Mouse (Mus musculus): ENCODE data around the gene Glrx5. TPM values are rescaled to one million over a fixed set of nuclear protein-coding genes. Genes with fewer than 3 reads are reported as not detected.

The Glrx5 gene
- polyA plus RNA-seq, 1 experiment from 2014 or later, result 169 TPM

- Histone ChIP-seq H3K9me3 (no peaks in the 10 kb centered on the region), H3K4me3 (no peak overlapping the region), H3K4me1 (replicated peaks) (peaks cover 19% of the 10 kb centered on the region), H3K4me2 (peak overlapping the region; percentile 29), H3K9ac (no peak overlapping the region), H3K36me3 (no peaks in the 10 kb centered on the region), H3K27me3 (no peaks in the 10 kb centered on the region), H3K27ac (replicated peaks) (peak overlapping the region; percentile 80)
- peak; percentile 55 for ATAC-seq (ENCODE audit: low FRiP score, low read depth)
- WGBS, result 38% methylated on average over 28 of the region's 28 CpGs
Measured at GRCm38 (mm10) chr12:105063201-105064134, 31.0 kb downstream of the Glrx5 start.

GRCm38 (mm10) chr12:105064168-105064567 is 31.7 kb downstream of the Glrx5 start:
- 81% methylated on average over 4 of the region's 4 CpGs for WGBS

GRCm38 (mm10) chr12:105065119-105065518 is 32.6 kb downstream of the Glrx5 start:
- ATAC-seq (ENCODE audit: low FRiP score, low read depth), result no peak
- WGBS, result 86% methylated on average over 7 of the region's 7 CpGs
- no peaks in the 10 kb centered on the region for H3K36me3 ChIP-seq

More at GRCm38 (mm10) chr12:105064168-105064567, 31.7 kb downstream of the Glrx5 start:
- ATAC-seq (ENCODE audit: low FRiP score, low read depth), result no peak
- no peaks in the 10 kb centered on the region for H3K9me3 ChIP-seq
- H3K4me2 ChIP-seq, result no peak overlapping the region
- no peak overlapping the region for H3K4me3 ChIP-seq
- H3K27ac ChIP-seq (replicated peaks), result peak overlapping the region; percentile 80
- no peaks in the 10 kb centered on the region for H3K36me3 ChIP-seq
- H3K4me1 ChIP-seq (replicated peaks), result peaks cover 19% of the 10 kb centered on the region
- H3K27me3 ChIP-seq, result no peaks in the 10 kb centered on the region
- H3K9ac ChIP-seq, result no peak overlapping the region

GRCm38 (mm10) chr12:105066523-105066922 is 34.0 kb downstream of the Glrx5 start:
- H3K4me3 ChIP-seq, result no peak overlapping the region
- no peak overlapping the region for H3K4me2 ChIP-seq
- no peaks in the 10 kb centered on the region for H3K27me3 ChIP-seq
- no peak overlapping the region for H3K9ac ChIP-seq
- ATAC-seq (ENCODE audit: low FRiP score, low read depth), result no peak
- H3K9me3 ChIP-seq, result no peaks in the 10 kb centered on the region
- no peak overlapping the region for H3K27ac ChIP-seq (replicated peaks)
- H3K36me3 ChIP-seq, result no peaks in the 10 kb centered on the region
- WGBS, result 53% methylated on average over 10 of the region's 10 CpGs
- peaks cover 19% of the 10 kb centered on the region for H3K4me1 ChIP-seq (replicated peaks)

More at GRCm38 (mm10) chr12:105065119-105065518, 32.6 kb downstream of the Glrx5 start:
- no peak overlapping the region for H3K4me2 ChIP-seq
- H3K4me3 ChIP-seq, result no peak overlapping the region
- no peaks in the 10 kb centered on the region for H3K9me3 ChIP-seq
- H3K27me3 ChIP-seq, result no peaks in the 10 kb centered on the region
- no peak overlapping the region for H3K27ac ChIP-seq (replicated peaks)
- no peak overlapping the region for H3K9ac ChIP-seq
- H3K4me1 ChIP-seq (replicated peaks), result peaks cover 19% of the 10 kb centered on the region

- H3K4me1 ChIP-seq (replicated peaks), result peaks cover 12% of the 10 kb centered on the region
- ATAC-seq (ENCODE audit: low FRiP score, low read depth), result no peak
- no peak overlapping the region for H3K27ac ChIP-seq (replicated peaks)
- H3K27me3 ChIP-seq, result no peaks in the 10 kb centered on the region
- no peak overlapping the region for H3K4me2 ChIP-seq
- no peaks in the 10 kb centered on the region for H3K9me3 ChIP-seq
- no peak overlapping the region for H3K4me3 ChIP-seq
- WGBS, result 86% methylated on average over 5 of the region's 5 CpGs
- no peaks in the 10 kb centered on the region for H3K36me3 ChIP-seq
- H3K9ac ChIP-seq, result no peak overlapping the region
Measured at GRCm38 (mm10) chr12:105068911-105069310, 36.4 kb downstream of the Glrx5 start.

- Histone ChIP-seq H3K4me2 (no peak overlapping the region), H3K9me3 (no peaks in the 10 kb centered on the region), H3K36me3 (no peaks in the 10 kb centered on the region), H3K9ac (no peak overlapping the region), H3K4me3 (no peak overlapping the region), H3K4me1 (replicated peaks) (peaks cover 12% of the 10 kb centered on the region), H3K27ac (replicated peaks) (no peak overlapping the region), H3K27me3 (no peaks in the 10 kb centered on the region)
- 0 out of 2 replicates have a peak, but pooled peaks have one; percentile 49 for ATAC-seq (ENCODE audit: low FRiP score, low read depth)
- WGBS, result 36% methylated on average over 9 of the region's 9 CpGs
Measured at GRCm38 (mm10) chr12:105073708-105074107, 41.2 kb downstream of the Glrx5 start.

GRCm38 (mm10) chr12:105075496-105075895 is 43.0 kb downstream of the Glrx5 start:
- Histone ChIP-seq H3K4me1 (replicated peaks) (peaks cover 12% of the 10 kb centered on the region), H3K4me3 (no peak overlapping the region), H3K4me2 (no peak overlapping the region), H3K27ac (replicated peaks) (peak overlapping the region; percentile 57; the same call in 1 of the 2 replicates), H3K9me3 (no peaks in the 10 kb centered on the region), H3K9ac (no peak overlapping the region), H3K36me3 (no peaks in the 10 kb centered on the region), H3K27me3 (no peaks in the 10 kb centered on the region)
- peak; percentile 40; the same call in 1 of the 2 replicates for ATAC-seq (ENCODE audit: low FRiP score, low read depth)
- 50% methylated on average over 7 of the region's 7 CpGs for WGBS

- no peak overlapping the region for H3K9ac ChIP-seq
Measured at GRCm38 (mm10) chr12:105076511-105076910, 44.0 kb downstream of the Glrx5 start.

GRCm38 (mm10) chr12:105077232-105077631 is 44.7 kb downstream of the Glrx5 start:
- Histone ChIP-seq H3K4me2 (no peak overlapping the region), H3K27ac (replicated peaks) (no peak overlapping the region), H3K4me3 (no peak overlapping the region), H3K9me3 (no peaks in the 10 kb centered on the region), H3K4me1 (replicated peaks) (peaks cover 12% of the 10 kb centered on the region), H3K36me3 (no peaks in the 10 kb centered on the region), H3K27me3 (no peaks in the 10 kb centered on the region), H3K9ac (no peak overlapping the region)
- 90% methylated on average over 2 of the region's 2 CpGs for WGBS
- no peak for ATAC-seq (ENCODE audit: low FRiP score, low read depth)

More at GRCm38 (mm10) chr12:105076511-105076910, 44.0 kb downstream of the Glrx5 start:
- H3K36me3 ChIP-seq, result no peaks in the 10 kb centered on the region
- no peak overlapping the region for H3K4me2 ChIP-seq
- 63% methylated on average over 3 of the region's 3 CpGs for WGBS
- peaks cover 12% of the 10 kb centered on the region for H3K4me1 ChIP-seq (replicated peaks)
- H3K27ac ChIP-seq (replicated peaks), result peak overlapping the region; percentile 58
- no peak overlapping the region for H3K4me3 ChIP-seq
- no peak for ATAC-seq (ENCODE audit: low FRiP score, low read depth)
- no peaks in the 10 kb centered on the region for H3K27me3 ChIP-seq
- H3K9me3 ChIP-seq, result no peaks in the 10 kb centered on the region

- Histone ChIP-seq H3K27ac (replicated peaks) (no peak overlapping the region), H3K27me3 (no peaks in the 10 kb centered on the region), H3K36me3 (no peaks in the 10 kb centered on the region), H3K4me1 (replicated peaks) (no peaks in the 10 kb centered on the region), H3K9me3 (no peaks in the 10 kb centered on the region), H3K9ac (no peak overlapping the region), H3K4me3 (no peak overlapping the region), H3K4me2 (no peak overlapping the region)
- 72% methylated on average over 5 of the region's 5 CpGs for WGBS
- ATAC-seq (ENCODE audit: low FRiP score, low read depth), result no peak
Measured at GRCm38 (mm10) chr12:105084171-105084570, 51.7 kb downstream of the Glrx5 start.

- Histone ChIP-seq H3K27ac (replicated peaks) (no peak overlapping the region), H3K9me3 (no peaks in the 10 kb centered on the region), H3K4me3 (no peak overlapping the region), H3K36me3 (no peaks in the 10 kb centered on the region), H3K4me1 (replicated peaks) (no peaks in the 10 kb centered on the region), H3K4me2 (no peak overlapping the region), H3K27me3 (no peaks in the 10 kb centered on the region), H3K9ac (no peak overlapping the region)
- no peak for ATAC-seq (ENCODE audit: low FRiP score, low read depth)
- 70% methylated on average over 6 of the region's 6 CpGs for WGBS
Measured at GRCm38 (mm10) chr12:105084816-105085215, 52.3 kb downstream of the Glrx5 start.

- WGBS, result 84% methylated on average over 12 of the region's 12 CpGs
- no peak overlapping the region for H3K9ac ChIP-seq
- no peaks in the 10 kb centered on the region for H3K27me3 ChIP-seq
- no peak overlapping the region for H3K27ac ChIP-seq (replicated peaks)
- no peak for ATAC-seq (ENCODE audit: low FRiP score, low read depth)
- no peaks in the 10 kb centered on the region for H3K36me3 ChIP-seq
- H3K4me3 ChIP-seq, result no peak overlapping the region
- H3K4me2 ChIP-seq, result no peak overlapping the region
- H3K9me3 ChIP-seq, result no peaks in the 10 kb centered on the region
- H3K4me1 ChIP-seq (replicated peaks), result no peaks in the 10 kb centered on the region
Measured at GRCm38 (mm10) chr12:105085296-105085695, 52.8 kb downstream of the Glrx5 start.

Data from hindbrain, embryonic 15.5 days (tissue).